Mouse (Mus musculus): ENCODE measurements around the gene Mpg. TPM values are rescaled to one million over a fixed set of nuclear protein-coding genes. Genes with fewer than 3 reads are reported as not detected.
A peak's percentile ranks its signal among the peaks of the same experiment; 100 is the strongest.

The Mpg gene
- polyA plus RNA-seq, 1 experiment: 15.3 TPM

DNA sequence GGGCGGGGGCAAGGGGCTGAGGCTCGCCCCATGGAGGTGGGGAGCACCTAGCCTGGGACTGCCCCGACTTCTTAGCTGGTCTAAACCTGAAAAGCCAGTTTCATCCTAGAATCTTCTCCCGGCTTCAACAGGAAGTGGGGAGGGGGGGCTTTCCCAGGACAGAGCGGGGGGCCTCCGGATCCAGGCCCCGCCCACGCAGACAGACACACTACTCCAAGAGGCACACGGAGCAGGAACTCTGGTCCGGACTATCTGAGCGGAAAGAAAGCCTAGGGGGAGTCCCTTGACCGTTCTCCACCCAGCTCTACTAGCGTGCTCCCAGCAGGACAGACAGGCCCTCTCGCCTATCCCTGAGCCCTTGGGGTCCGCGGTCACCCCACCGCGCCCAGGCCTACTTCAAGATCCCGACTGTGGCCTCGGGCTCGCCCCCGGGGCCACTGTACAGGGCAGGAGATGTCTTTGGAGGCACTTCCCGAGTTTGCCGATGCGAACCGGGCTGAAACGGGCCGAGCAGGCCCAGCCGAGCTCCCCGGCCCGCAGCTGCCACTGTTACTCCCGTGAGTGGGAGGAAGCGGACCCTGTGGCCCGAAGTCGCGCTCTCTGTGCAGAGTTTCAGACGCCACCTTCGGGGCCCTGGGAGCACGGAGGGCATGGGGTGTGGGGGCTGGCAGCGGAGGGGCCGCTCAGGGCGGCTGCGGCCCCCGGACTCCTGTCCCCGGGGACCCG, 4.9 kb upstream of the Mpg start:
- Histone ChIP-seq H3K27ac (ENCODE audit: insufficient read depth, low read depth, low read length) (peak overlapping the region; percentile 24), H3K4me3 (ENCODE audit: insufficient read depth, low read length) (peak overlapping the region; percentile 72), H3K4me1 (ENCODE audit: control insufficient read depth, insufficient read depth, low read length) (peaks cover 45% of the 10 kb centered on the region)
- TF ChIP-seq POLR2A (IDR thresholded peaks at IDR 0.05; ENCODE audit: borderline replicate concordance, low read depth, low read length) (no peak), CTCF (IDR thresholded peaks at IDR 0.05; ENCODE audit: low read depth, low read length) (no peak)

- TF ChIP-seq POLR2A (IDR thresholded peaks at IDR 0.05; ENCODE audit: borderline replicate concordance, low read depth, low read length) (no peak), CTCF (IDR thresholded peaks at IDR 0.05; ENCODE audit: low read depth, low read length) (no peak)
- Histone ChIP-seq H3K4me3 (ENCODE audit: insufficient read depth, low read length) (peak within 1 kb of the TSS; percentile 72), H3K4me1 (ENCODE audit: control insufficient read depth, insufficient read depth, low read length) (peaks cover 45% of the 10 kb centered on the region), H3K27ac (ENCODE audit: insufficient read depth, low read depth, low read length) (peak within 1 kb of the TSS; percentile 24)
These were observed 4.3 kb upstream of the Mpg start, which contains the start of gene Rhbdf1 for GRCm38 (mm10) chr11:32221951-32222409. Rhbdf1 (minus strand) TSS chr11:32222300.

DNA sequence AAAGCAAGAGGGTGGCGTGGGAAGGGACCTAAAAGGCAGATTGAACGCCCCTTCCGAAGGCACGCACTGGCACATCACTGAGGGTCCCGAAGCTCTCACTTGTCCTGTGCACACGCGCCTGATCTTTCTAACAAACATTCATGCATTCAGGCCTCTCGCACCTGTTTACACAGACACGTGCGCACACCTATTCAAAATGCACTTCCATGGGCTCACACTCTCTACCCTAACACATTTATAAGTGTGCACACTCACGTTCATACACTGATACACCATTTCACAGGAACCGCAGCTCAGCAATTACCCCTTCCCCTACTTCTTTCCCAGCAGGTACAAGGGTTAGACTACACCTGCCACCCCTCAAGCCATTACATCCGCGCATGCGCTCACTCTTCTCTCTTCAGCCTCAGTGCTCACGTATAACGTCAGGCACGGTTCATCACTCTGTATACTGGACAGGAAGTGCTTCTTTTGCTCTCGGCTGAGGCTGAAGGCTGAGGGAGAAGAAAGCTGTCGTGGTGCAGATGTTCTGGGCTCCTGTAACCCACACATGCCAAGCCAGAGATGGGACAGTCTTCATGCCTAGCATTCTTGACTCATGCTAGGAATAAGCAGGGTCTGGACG, 3.6 kb upstream of the Mpg start:
- Histone ChIP-seq H3K4me1 (ENCODE audit: control insufficient read depth, insufficient read depth, low read length) (peaks cover 50% of the 10 kb centered on the region), H3K4me3 (ENCODE audit: insufficient read depth, low read length) (peak overlapping the region; percentile 72), H3K27ac (ENCODE audit: insufficient read depth, low read depth, low read length) (no peak overlapping the region)
- TF ChIP-seq POLR2A (IDR thresholded peaks at IDR 0.05; ENCODE audit: borderline replicate concordance, low read depth, low read length) (no peak), CTCF (IDR thresholded peaks at IDR 0.05; ENCODE audit: low read depth, low read length) (no peak)

DNA sequence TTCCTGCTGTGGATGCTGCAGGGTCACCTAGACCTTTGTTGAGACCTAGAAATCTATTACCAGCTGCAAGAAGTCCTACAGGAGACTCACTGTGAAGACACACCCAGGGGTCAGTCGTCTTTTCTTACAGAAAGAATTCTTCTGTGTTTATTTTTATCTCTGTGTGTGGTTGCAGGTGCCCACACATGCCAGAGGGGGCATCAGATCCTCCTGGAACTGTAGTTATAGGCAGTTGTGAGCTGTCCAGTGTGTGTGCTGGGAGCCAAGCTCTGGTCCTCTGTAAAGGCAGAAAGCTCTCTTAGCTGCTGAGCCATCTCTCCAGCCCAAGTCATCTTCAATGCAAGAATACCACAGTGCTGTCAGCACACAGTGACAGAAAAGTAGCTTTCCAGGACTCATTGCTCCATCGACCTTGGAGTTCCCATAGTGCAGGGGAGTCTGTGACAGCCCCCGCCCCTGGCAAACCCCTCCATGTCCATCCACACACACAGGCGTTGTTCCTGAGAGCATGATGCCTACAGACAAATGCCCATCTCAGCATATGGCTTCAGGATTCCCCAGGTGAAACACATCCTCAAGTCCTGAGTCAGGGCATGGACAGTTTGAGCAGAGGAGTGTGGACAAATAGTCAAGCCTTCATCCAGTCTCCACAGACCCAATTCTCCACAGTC, 2.9 kb upstream of the Mpg start:
- no peak overlapping the region for H3K4me3 ChIP-seq (ENCODE audit: insufficient read depth, low read length)
- no peak overlapping the region for H3K27ac ChIP-seq (ENCODE audit: insufficient read depth, low read depth, low read length)
- TF ChIP-seq POLR2A (IDR thresholded peaks at IDR 0.05; ENCODE audit: borderline replicate concordance, low read depth, low read length): no peak
- no peak for TF ChIP-seq CTCF (IDR thresholded peaks at IDR 0.05; ENCODE audit: low read depth, low read length)
- peaks cover 50% of the 10 kb centered on the region for H3K4me1 ChIP-seq (ENCODE audit: control insufficient read depth, insufficient read depth, low read length)

DNA sequence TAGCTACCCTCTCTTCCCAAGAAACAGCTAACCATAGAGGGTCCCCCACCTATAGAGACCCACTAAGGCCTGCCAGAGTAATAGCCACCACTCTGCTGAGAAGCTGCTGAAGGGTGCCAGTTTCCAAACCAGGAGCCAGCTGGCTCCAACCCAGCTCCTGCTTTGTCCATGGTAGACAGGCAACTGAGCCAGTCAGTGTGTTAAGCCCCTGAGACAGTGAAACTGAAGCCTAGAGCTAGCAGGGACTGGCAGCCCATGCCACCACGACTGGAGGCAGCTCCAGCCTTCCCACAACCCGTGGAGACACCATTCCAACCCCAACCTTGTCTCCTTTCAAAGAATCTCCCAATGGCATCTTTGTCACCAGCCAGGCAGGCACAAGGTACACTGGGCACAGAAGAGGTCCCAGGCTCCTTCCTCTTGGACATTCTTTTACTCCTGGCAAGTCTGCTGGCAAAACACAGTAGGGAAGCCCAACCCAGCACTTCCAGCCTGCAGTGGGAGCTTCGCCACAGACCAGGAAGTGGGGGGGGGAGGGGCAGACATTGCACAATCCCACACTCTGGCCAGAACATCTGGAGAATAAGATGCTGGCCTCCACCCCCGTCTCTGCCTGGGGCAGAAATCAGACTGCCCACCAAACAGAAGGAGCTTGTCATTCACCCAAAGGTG, 1.7 kb upstream of the Mpg start:
- TF ChIP-seq CTCF (IDR thresholded peaks at IDR 0.05; ENCODE audit: low read depth, low read length): no peak
- TF ChIP-seq POLR2A (IDR thresholded peaks at IDR 0.05; ENCODE audit: borderline replicate concordance, low read depth, low read length): no peak
- H3K4me1 ChIP-seq (ENCODE audit: control insufficient read depth, insufficient read depth, low read length): peaks cover 40% of the 10 kb centered on the region
- H3K27ac ChIP-seq (ENCODE audit: insufficient read depth, low read depth, low read length): peak overlapping the region; percentile 86
- H3K4me3 ChIP-seq (ENCODE audit: insufficient read depth, low read length): peak overlapping the region; percentile 7; the same call in 1 of the 2 replicates

DNA sequence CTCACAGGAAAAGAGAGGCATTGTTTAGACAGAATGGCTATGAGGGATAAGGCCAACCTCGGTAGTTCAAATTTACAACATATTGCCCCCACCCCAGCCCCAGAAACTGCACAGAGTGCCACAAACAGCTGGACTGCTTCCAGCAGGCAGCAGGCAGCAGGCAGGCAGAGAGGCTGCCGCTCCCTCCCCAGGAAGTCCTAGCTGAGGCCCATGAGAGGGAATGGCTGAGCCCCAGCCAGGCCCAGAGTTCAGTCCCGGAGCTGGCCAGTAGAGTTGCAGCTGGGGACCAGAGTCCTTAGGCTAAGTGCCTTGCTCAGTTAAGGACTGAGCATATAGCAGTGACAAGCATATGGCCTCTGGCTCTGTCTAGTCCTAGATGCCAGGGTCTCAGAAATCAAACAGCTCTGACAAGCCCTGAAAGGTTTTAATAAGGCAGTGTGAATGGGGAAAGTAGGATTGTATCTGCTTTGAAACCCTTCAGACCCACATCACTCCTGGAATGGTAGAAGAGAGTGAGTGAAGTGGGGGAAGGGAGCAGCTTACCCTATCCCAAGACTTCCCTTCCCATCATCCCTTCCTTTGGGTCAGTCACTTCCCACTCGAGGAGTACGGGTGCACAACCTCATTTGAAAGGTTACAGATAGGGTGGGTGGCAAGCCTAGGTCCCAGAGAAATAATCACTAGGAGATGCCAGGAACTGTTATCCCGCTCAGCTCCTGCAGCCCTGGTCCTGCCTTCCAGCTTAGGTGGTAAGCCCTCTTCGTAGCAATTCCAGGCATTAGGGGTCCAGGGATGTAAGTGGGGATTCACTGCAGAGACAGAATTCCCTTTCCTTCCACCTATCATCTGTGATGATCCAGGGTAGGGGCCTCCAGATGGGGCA, 842 bp upstream of the Mpg start:
- H3K4me3 ChIP-seq (ENCODE audit: insufficient read depth, low read length): no peak overlapping the region; the same call in 1 of the 2 replicates
- H3K27ac ChIP-seq (ENCODE audit: insufficient read depth, low read depth, low read length): peak overlapping the region; percentile 86
- no peak for TF ChIP-seq CTCF (IDR thresholded peaks at IDR 0.05; ENCODE audit: low read depth, low read length)
- TF ChIP-seq POLR2A (IDR thresholded peaks at IDR 0.05; ENCODE audit: borderline replicate concordance, low read depth, low read length): no peak
- peaks cover 41% of the 10 kb centered on the region for H3K4me1 ChIP-seq (ENCODE audit: control insufficient read depth, insufficient read depth, low read length)

DNA sequence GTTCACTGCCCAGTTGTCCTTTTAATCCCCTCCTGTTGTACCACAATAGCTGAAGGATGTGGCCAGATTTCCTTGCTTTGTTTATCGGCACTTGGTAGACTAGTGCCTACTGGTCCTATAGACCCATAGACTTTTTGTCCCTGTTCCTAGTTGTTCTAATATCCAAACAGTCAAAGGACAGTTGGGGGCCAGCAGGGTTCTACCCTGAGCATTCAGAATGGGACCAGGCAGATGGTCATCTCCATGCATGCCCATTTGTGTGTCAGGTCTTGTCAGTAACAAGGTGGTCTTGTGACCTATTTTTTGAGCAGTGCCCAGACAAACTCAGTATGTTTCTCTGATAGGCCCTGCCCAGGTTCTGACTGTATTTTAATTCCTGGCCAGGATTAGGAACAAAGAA, 736 bp downstream of the Mpg start:
- Histone ChIP-seq H3K27ac (ENCODE audit: insufficient read depth, low read depth, low read length) (0 out of 2 replicates have a peak overlapping the region, but pooled peaks have one; percentile 78), H3K4me1 (ENCODE audit: control insufficient read depth, insufficient read depth, low read length) (peaks cover 51% of the 10 kb centered on the region), H3K4me3 (ENCODE audit: insufficient read depth, low read length) (peak overlapping the region; percentile 90)
- no peak for TF ChIP-seq CTCF (IDR thresholded peaks at IDR 0.05; ENCODE audit: low read depth, low read length)
- no peak for TF ChIP-seq POLR2A (IDR thresholded peaks at IDR 0.05; ENCODE audit: borderline replicate concordance, low read depth, low read length)

GRCm38 (mm10) chr11:32227555-32227954, 1.2 kb downstream of the Mpg start:
- Histone ChIP-seq H3K27ac (ENCODE audit: insufficient read depth, low read depth, low read length) (no peak overlapping the region), H3K4me3 (ENCODE audit: insufficient read depth, low read length) (no peak overlapping the region), H3K4me1 (ENCODE audit: control insufficient read depth, insufficient read depth, low read length) (peaks cover 47% of the 10 kb centered on the region)
- no peak for TF ChIP-seq POLR2A (IDR thresholded peaks at IDR 0.05; ENCODE audit: borderline replicate concordance, low read depth, low read length)
- TF ChIP-seq CTCF (IDR thresholded peaks at IDR 0.05; ENCODE audit: low read depth, low read length): no peak

Data from bone marrow macrophage, adult 2 months (primary cell).